8 mouse cellular contexts compared by ENCODE assay signal in the genomic region with DNA sequence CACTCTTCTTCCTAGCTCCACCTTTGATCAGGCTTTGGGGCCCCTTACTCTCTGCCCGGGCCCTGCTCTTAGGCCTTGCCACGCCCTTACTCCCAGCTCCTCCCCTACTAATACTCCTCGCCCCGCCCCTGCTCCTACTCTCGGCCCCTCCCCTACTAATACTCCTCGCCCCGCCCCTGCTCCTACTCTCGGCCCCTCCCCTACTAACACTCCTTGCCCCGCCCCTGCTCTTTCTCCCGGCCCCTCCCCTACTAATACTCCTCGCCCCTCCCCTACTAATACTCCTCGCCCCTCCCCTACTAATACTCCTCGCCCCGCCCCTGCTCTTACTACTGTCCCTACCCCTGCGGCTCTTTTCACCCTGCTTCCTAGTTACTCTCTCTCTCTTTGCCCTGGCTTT. TPM values are rescaled to one million over a fixed set of nuclear protein-coding genes. Genes with fewer than 3 reads are reported as not detected.
A peak's percentile ranks its signal among the peaks of the same experiment; 100 is the strongest.
DNase-seq lines count a peak whose midpoint lies in the region; ATAC-seq lines count a peak whose summit lies in the region.
"Not testable (repeated sequence)": the region's sequence is repeated elsewhere in the genome, so short reads cannot be mapped to it uniquely, and the experiment has no call there.
"Had no signal": no experiment of that assay in that cellular context is flagged by ENCODE, and none has a peak within 500 bp of the region (broad histone marks: within the 10 kb centered on the region; RNA-seq: fewer than 3 reads in every experiment).

No protein-coding gene starts in this region.

- 30% methylated on average over 15 of the region's 15 CpGs for WGBS in forebrain, embryonic 11.5 days
- 20% methylated on average over 15 of the region's 15 CpGs for WGBS in heart, embryonic 16.5 days
- 24% methylated on average over 15 of the region's 15 CpGs for WGBS in kidney, embryonic 14.5 days
- 10% methylated on average over 15 of the region's 15 CpGs for WGBS in liver, embryonic 13.5 days (ENCODE audit: insufficient replicate concordance)
- 34% methylated on average over 15 of the region's 15 CpGs for WGBS in midbrain, embryonic 14.5 days

- H3K36me3 ChIP-seq in forebrain, embryonic 11.5 days (ENCODE audit: control insufficient read depth, insufficient read depth, low read length); heart, embryonic 16.5 days (ENCODE audit: control insufficient read depth, insufficient read depth); kidney, embryonic 14.5 days (ENCODE audit: control insufficient read depth, insufficient read depth, low read length); liver, embryonic 13.5 days; midbrain, embryonic 14.5 days (ENCODE audit: control insufficient read depth, insufficient read depth, low read length): not testable (repeated sequence)

- ATAC-seq in forebrain, embryonic 11.5 days (replicated peaks; ENCODE audit: low FRiP score): peak; percentile 20; the same call in 1 of the 2 replicates
- ATAC-seq in heart, embryonic 16.5 days (replicated peaks; ENCODE audit: extremely low read depth, insufficient read depth, low FRiP score): peak; percentile 16; the same call in 1 of the 2 replicates
- ATAC-seq in kidney, embryonic 14.5 days (ENCODE audit: low FRiP score, low TSS enrichment): peak; percentile 44
- peak; percentile 56 for ATAC-seq in liver, embryonic 13.5 days (ENCODE audit: low read depth)
- not testable (repeated sequence) for ATAC-seq in midbrain, embryonic 14.5 days (ENCODE audit: low FRiP score, low TSS enrichment)

- not testable (repeated sequence) for H3K27ac ChIP-seq in forebrain, embryonic 11.5 days (ENCODE audit: low read depth, low read length); midbrain, embryonic 14.5 days (replicated peaks; ENCODE audit: low read depth, low read length)
- peak overlapping the region; percentile 75 for H3K27ac ChIP-seq in heart, embryonic 16.5 days (ENCODE audit: low read length)
- peak overlapping the region; percentile 8; the same call in 1 of the 2 replicates for H3K27ac ChIP-seq in kidney, embryonic 14.5 days (ENCODE audit: low read depth, low read length)
- peak overlapping the region; percentile 72; the same call in 1 of the 2 replicates for H3K27ac ChIP-seq in liver, embryonic 13.5 days

- H3K4me2 ChIP-seq in forebrain, embryonic 11.5 days (ENCODE audit: low read depth, low read length, severe bottlenecking): peak overlapping the region; percentile 48; the same call in 1 of the 2 replicates
- H3K4me2 ChIP-seq in heart, embryonic 16.5 days (ENCODE audit: low read depth, low read length): peak overlapping the region; percentile 68
- peak overlapping the region; percentile 37 for H3K4me2 ChIP-seq in kidney, embryonic 14.5 days (replicated peaks; ENCODE audit: low read depth, low read length)
- peak overlapping the region; percentile 67 for H3K4me2 ChIP-seq in liver, embryonic 13.5 days
- H3K4me2 ChIP-seq in midbrain, embryonic 14.5 days (ENCODE audit: low read length): peak overlapping the region; percentile 41

- H3K9ac ChIP-seq in forebrain, embryonic 11.5 days (ENCODE audit: low read length); kidney, embryonic 14.5 days (ENCODE audit: low read depth, low read length); liver, embryonic 13.5 days; midbrain, embryonic 14.5 days (replicated peaks; ENCODE audit: low read length): not testable (repeated sequence)
- H3K9ac ChIP-seq in heart, embryonic 16.5 days (ENCODE audit: low read length): peak overlapping the region; percentile 39

- H3K4me1 ChIP-seq in forebrain, embryonic 11.5 days (replicated peaks; ENCODE audit: control insufficient read depth, insufficient read depth, low read length); heart, embryonic 16.5 days (ENCODE audit: control insufficient read depth, insufficient read depth, low read length); kidney, embryonic 14.5 days (ENCODE audit: control insufficient read depth, insufficient read depth, low read length); midbrain, embryonic 14.5 days (ENCODE audit: control insufficient read depth, insufficient read depth, low read length): not testable (repeated sequence)
- H3K4me1 ChIP-seq in liver, embryonic 13.5 days (replicated peaks): peaks cover 21% of the 10 kb centered on the region

- H3K27me3 ChIP-seq in forebrain, embryonic 11.5 days (ENCODE audit: control insufficient read depth, insufficient read depth, low read length): peaks cover 12% of the 10 kb centered on the region
- H3K27me3 ChIP-seq in heart, embryonic 16.5 days (ENCODE audit: control insufficient read depth, insufficient read depth, low read length); kidney, embryonic 14.5 days (ENCODE audit: control insufficient read depth, insufficient read depth, low read length); liver, embryonic 13.5 days; midbrain, embryonic 14.5 days (ENCODE audit: control insufficient read depth, insufficient read depth, low read length): not testable (repeated sequence)

- peak overlapping the region; percentile 21 for H3K4me3 ChIP-seq in forebrain, embryonic 11.5 days (ENCODE audit: low read depth, low read length)
- peak overlapping the region; percentile 61 for H3K4me3 ChIP-seq in heart, embryonic 16.5 days (ENCODE audit: low read length)
- H3K4me3 ChIP-seq in kidney, embryonic 14.5 days (ENCODE audit: low read length): peak overlapping the region; percentile 28; the same call in 1 of the 2 replicates
- H3K4me3 ChIP-seq in liver, embryonic 13.5 days (replicated peaks): peak overlapping the region; percentile 50
- peak overlapping the region; percentile 18; the same call in 1 of the 2 replicates for H3K4me3 ChIP-seq in midbrain, embryonic 14.5 days (replicated peaks; ENCODE audit: low read depth, low read length)

- not testable (repeated sequence) for H3K9me3 ChIP-seq in forebrain, embryonic 11.5 days (ENCODE audit: control insufficient read depth, low read length); kidney, embryonic 14.5 days (ENCODE audit: control insufficient read depth, low read length); liver, embryonic 13.5 days (replicated peaks); midbrain, embryonic 14.5 days (ENCODE audit: control insufficient read depth, low read length)
- H3K9me3 ChIP-seq in heart, embryonic 16.5 days (replicated peaks; ENCODE audit: control insufficient read depth, low read length): peaks cover 12% of the 10 kb centered on the region

- peak; percentile 13 to 65 for DNase-seq in adrenal gland, postnatal 36 days
- not testable (repeated sequence) for DNase-seq in forebrain, embryonic 11.5 days (ENCODE audit: low spot score); midbrain, embryonic 14.5 days
- DNase-seq in liver, embryonic 13.5 days: peak; percentile 43
- peak; percentile 22 to 47 for DNase-seq in spleen, postnatal 14 days (ENCODE audit: low spot score in 2 of 2)

RNA-seq across cellular contexts. Expression of a gene that starts 2.8 kb away (rescaled TPM):
- under 1 TPM; 0.23 to 0.69 TPM for total RNA-seq in adrenal gland, postnatal 36 days (2021)
- 0.12 and 0.43 TPM in 2 replicates for polyA plus RNA-seq in forebrain, embryonic 11.5 days (2014; fragmentation: Nextera tagmentation; extraction: Ambion mirVana)
- polyA plus RNA-seq in heart, embryonic 16.5 days (2015; fragmentation: Nextera tagmentation; extraction: Ambion mirVana): 0.09 and 0.45 TPM in 2 replicates
- polyA plus RNA-seq in kidney, embryonic 14.5 days (2014; fragmentation: Nextera tagmentation; extraction: Ambion mirVana): 0.61 and 0.97 TPM in 2 replicates
- 0.09 and 0.22 TPM in 2 replicates for polyA plus RNA-seq in liver, embryonic 13.5 days (2015; fragmentation: Nextera tagmentation; extraction: Ambion mirVana)
- 3.6 TPM in 2 replicates for polyA plus RNA-seq in midbrain, embryonic 14.5 days (2014; fragmentation: Nextera tagmentation; extraction: Ambion mirVana)

RNA-seq across cellular contexts. Expression of a gene that starts 21.3 kb away (rescaled TPM):
- 1 to 10 TPM; 1.6 to 2.6 TPM for total RNA-seq in adrenal gland, postnatal 36 days (2021)
- 0.19 and 0.21 TPM in 2 replicates for polyA plus RNA-seq in forebrain, embryonic 11.5 days (2014; fragmentation: Nextera tagmentation; extraction: Ambion mirVana)
- polyA plus RNA-seq in heart, embryonic 16.5 days (2015; fragmentation: Nextera tagmentation; extraction: Ambion mirVana): 2.1 TPM in 2 replicates
- polyA plus RNA-seq in kidney, embryonic 14.5 days (2014; fragmentation: Nextera tagmentation; extraction: Ambion mirVana): 0.62 and 1.0 TPM in 2 replicates
- 1.5 and 1.6 TPM in 2 replicates for polyA plus RNA-seq in liver, embryonic 13.5 days (2015; fragmentation: Nextera tagmentation; extraction: Ambion mirVana)
- polyA plus RNA-seq in midbrain, embryonic 14.5 days (2014; fragmentation: Nextera tagmentation; extraction: Ambion mirVana): 0.54 and 0.85 TPM in 2 replicates

RNA-seq across cellular contexts. Expression of a gene that starts 27.1 kb away (rescaled TPM):
- 10 to 100 TPM; 46.9 to 49.2 TPM for total RNA-seq in adrenal gland, postnatal 36 days (2021)
- 78.9 and 86.2 TPM in 2 replicates for polyA plus RNA-seq in forebrain, embryonic 11.5 days (2014; fragmentation: Nextera tagmentation; extraction: Ambion mirVana)
- 116 and 125 TPM in 2 replicates for polyA plus RNA-seq in heart, embryonic 16.5 days (2015; fragmentation: Nextera tagmentation; extraction: Ambion mirVana)
- polyA plus RNA-seq in kidney, embryonic 14.5 days (2014; fragmentation: Nextera tagmentation; extraction: Ambion mirVana): 120 and 132 TPM in 2 replicates
- polyA plus RNA-seq in liver, embryonic 13.5 days (2015; fragmentation: Nextera tagmentation; extraction: Ambion mirVana): 49.5 and 51.2 TPM in 2 replicates
- 86.6 and 107 TPM in 2 replicates for polyA plus RNA-seq in midbrain, embryonic 14.5 days (2014; fragmentation: Nextera tagmentation; extraction: Ambion mirVana)

RNA-seq across cellular contexts. Expression of a gene that starts 30.5 kb away (rescaled TPM):
- total RNA-seq in adrenal gland, postnatal 36 days (2021): 100 to 1,000 TPM; 188 to 194 TPM
- 291 and 297 TPM in 2 replicates for polyA plus RNA-seq in forebrain, embryonic 11.5 days (2014; fragmentation: Nextera tagmentation; extraction: Ambion mirVana)
- polyA plus RNA-seq in heart, embryonic 16.5 days (2015; fragmentation: Nextera tagmentation; extraction: Ambion mirVana): 218 and 225 TPM in 2 replicates
- 281 and 283 TPM in 2 replicates for polyA plus RNA-seq in kidney, embryonic 14.5 days (2014; fragmentation: Nextera tagmentation; extraction: Ambion mirVana)
- 136 and 155 TPM in 2 replicates for polyA plus RNA-seq in liver, embryonic 13.5 days (2015; fragmentation: Nextera tagmentation; extraction: Ambion mirVana)
- polyA plus RNA-seq in midbrain, embryonic 14.5 days (2014; fragmentation: Nextera tagmentation; extraction: Ambion mirVana): 290 and 302 TPM in 2 replicates

RNA-seq across cellular contexts. Expression of a gene that starts 37.3 kb away (rescaled TPM):
- total RNA-seq in adrenal gland, postnatal 36 days (2021): 1 to 10 TPM; 2.7 to 3.3 TPM
- polyA plus RNA-seq in forebrain, embryonic 11.5 days (2014; fragmentation: Nextera tagmentation; extraction: Ambion mirVana): 1.8 and 5.7 TPM in 2 replicates
- 7.6 and 10.3 TPM in 2 replicates for polyA plus RNA-seq in heart, embryonic 16.5 days (2015; fragmentation: Nextera tagmentation; extraction: Ambion mirVana)
- 5.2 and 8.3 TPM in 2 replicates for polyA plus RNA-seq in kidney, embryonic 14.5 days (2014; fragmentation: Nextera tagmentation; extraction: Ambion mirVana)
- polyA plus RNA-seq in liver, embryonic 13.5 days (2015; fragmentation: Nextera tagmentation; extraction: Ambion mirVana): 3.1 and 4.4 TPM in 2 replicates
- 0.29 and 0.57 TPM in 2 replicates for polyA plus RNA-seq in midbrain, embryonic 14.5 days (2014; fragmentation: Nextera tagmentation; extraction: Ambion mirVana)
- total RNA-seq: layer of hippocampus, postnatal 14 days had no signal
